Mouse (Mus musculus) monocyte, adult 5-6 weeks (primary cell): ENCODE data around the gene Cplx2. TPM values are rescaled to one million over a fixed set of nuclear protein-coding genes. Genes with fewer than 3 reads are reported as not detected.

Experiments used
- ATAC-seq: fragments of 153-309, 156-312 bp; replicated peaks from 2 replicates; pipeline ENCODE4 v1.8.0; 2017; ENCODE audit warnings: mild to moderate bottlenecking; ENCODE audit not compliant: low TSS enrichment, insufficient number of reproducible peaks, severe bottlenecking, poor library complexity, low FRiP score
- total RNA-seq: library from RNA; stranded (forward); fragments of 200-1000, 200-491, 200-594 nt; gene quantifications from 3 replicates; pipeline ENCODE4 v1.2.3, GENCODE M21; 2017

Cplx2 gene
- total RNA-seq, 1 experiment from 2014 or later: not detected

GRCm38 (mm10) chr13:54359181-54359580 is 12.0 kb upstream of the Cplx2 start:
- ATAC-seq: no peak

DNA sequence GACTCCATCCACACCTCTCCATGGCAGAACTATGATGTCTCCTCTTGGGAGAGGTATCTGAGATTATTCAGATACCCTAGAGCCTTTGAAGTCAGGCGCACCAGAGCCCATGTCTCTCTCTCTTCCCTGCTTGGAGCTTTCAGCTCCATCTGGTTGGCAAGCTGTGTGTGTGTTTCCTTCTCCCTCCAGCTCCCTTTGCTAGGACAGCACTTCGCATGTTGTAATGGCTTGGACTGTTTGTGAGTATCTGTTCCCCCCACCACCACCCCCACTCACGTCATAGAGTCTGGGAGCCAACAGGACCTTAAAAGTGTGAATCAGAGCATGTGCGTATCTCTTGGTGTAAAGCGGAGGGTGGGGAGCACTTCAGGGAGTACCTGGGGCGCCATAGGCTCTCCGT is 6.5 kb upstream of the Cplx2 start:
- no peak for ATAC-seq

DNA sequence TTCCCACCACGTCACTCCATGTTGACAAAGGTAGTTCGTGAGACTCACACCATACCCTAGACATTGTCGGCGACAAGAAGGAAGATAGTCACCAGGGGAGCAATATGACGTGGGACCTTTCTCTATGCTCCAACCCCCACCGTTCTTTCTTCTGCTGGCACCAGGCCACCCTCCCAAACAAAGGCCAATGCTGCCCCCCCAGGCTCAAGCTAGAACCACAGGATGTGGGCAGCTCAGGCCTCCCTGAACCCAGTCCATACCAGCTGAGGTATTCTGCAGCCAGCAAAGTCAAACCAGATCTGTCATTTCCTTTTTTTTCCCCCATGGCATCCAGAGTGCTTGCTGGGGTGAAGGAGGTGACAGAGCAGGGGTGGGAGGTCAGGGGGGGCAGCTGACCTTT is 3.4 kb upstream of the Cplx2 start:
- ATAC-seq: no peak

GRCm38 (mm10) chr13:54368181-54368580 is 3.0 kb upstream of the Cplx2 start:
- ATAC-seq: no peak

DNA sequence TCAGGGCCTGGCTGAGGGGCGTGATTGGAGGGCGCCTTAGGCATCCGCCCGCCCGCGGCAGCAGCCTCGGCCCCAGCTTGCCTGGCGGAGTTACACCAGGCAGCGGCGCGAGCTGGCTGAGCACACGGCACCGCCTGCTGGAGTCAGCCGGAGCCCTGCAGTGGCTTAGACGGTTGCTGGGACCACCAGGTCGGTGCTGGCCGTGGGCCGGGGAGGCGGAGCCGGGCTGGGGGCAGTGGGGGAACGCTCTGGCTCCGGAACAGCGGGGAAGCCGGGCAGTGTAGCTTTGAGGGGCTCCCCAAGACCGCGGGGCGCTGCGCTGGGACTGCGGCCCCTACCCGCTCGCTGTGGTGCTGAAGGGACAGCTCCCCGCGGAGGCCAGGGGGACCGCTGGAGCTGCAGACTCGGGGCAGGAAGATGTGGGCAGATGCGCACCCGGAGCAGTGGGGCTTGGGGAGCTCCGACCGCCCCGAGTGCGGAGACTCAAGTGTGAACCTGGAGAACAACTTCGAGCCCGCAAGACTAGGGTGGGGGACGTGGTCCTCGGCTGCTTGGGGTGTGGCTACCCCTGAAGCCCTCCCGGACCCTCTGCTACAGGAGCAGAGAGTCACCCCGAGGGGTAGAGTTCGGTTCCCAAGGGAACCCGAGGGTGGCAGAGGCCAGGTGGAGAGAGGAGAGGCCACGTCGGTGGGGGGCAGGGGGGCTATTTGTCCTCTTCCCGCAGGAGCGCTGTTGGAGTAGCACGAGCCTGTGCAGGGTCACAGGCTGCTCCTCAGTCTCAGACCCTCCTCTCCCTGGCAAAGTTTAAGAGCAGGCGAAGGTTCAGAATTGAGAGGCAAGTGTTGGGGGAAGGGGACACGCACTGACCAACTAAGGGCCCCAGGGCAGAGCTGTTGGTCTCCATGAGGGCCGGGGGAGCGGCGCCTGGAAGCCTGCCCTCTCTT is 510 bp downstream of the Cplx2 start:
- 0 out of 2 replicates have a peak, but pooled peaks have one; percentile 18 for ATAC-seq

DNA sequence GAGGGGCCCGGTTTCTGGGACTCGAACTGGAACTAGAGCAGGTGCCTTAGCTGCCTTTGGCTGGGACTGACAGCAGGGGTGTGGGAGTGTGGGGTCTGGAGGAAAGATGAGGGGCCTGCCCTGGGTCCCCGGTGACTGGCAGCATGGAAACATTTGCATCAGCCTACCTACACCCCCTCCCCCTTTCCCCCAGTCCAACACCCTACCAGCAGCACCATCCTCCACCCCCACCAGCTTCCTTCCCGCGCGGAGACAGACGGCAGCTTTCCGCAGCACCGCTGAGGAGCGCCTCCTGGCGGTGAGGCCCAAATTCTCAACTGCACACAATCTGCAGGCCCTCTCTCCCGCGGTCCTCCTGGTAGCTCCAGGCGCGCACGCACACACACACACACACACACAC is 1.5 kb downstream of the Cplx2 start:
- no peak for ATAC-seq

DNA sequence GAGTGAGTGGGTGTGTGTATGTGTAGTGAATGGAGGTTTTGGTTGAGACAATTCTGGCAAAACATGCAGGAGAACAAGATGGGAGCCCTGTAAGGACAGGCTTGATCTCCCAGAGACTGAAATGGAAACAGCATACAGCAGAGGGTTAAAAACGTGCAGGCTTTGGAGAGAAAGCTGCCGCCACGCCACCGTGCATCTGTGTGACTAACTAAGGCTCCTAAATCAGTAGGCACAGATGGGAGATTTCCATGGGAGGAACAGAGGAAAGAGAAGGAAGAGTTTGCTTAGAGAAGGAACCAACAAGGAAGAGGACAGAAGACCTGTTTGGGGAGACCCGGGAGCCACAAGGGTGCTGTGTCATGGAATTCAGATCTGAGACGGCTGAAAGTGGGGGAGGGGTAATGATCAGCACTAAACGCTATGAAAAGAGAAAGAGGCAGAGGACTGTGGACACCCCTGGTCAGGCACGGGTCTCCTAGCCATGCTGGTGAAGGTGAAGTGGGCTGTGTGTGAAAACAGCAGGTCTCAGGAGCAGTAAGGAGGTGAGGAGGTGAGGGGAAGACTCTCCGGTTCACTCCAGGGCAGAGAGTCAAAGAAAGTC is 3.1 kb downstream of the Cplx2 start:
- ATAC-seq: no peak

GRCm38 (mm10) chr13:54375497-54376495 is 4.6 kb downstream of the Cplx2 start:
- no peak for ATAC-seq

DNA sequence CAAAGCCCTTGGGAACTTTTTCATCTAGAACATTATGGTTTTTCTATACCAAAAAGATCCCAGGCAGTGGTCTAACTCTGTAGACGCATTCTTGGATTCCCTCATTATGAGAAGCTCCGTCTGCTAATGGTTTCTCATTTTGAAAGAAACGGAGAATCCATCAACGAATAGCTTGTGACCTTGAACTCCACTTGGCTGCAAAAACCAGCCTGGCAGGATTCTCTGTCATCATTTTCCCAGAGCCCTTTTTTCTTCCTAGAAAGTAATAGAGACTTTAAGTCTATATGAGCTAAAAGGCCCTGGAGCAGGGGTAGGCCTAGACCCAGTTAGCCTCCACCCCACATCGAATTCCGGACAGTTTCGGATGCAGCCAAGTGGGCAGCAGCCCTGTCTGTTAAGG is 5.6 kb downstream of the Cplx2 start:
- ATAC-seq: no peak

- ATAC-seq: no peak
These were observed 6.9 kb downstream of the Cplx2 start for GRCm38 (mm10) chr13:54378051-54378450.

- ATAC-seq: no peak
These were observed 9.3 kb downstream of the Cplx2 start for GRCm38 (mm10) chr13:54380421-54380820.

- no peak for ATAC-seq
These were observed 10.2 kb downstream of the Cplx2 start for GRCm38 (mm10) chr13:54381396-54381795.

DNA sequence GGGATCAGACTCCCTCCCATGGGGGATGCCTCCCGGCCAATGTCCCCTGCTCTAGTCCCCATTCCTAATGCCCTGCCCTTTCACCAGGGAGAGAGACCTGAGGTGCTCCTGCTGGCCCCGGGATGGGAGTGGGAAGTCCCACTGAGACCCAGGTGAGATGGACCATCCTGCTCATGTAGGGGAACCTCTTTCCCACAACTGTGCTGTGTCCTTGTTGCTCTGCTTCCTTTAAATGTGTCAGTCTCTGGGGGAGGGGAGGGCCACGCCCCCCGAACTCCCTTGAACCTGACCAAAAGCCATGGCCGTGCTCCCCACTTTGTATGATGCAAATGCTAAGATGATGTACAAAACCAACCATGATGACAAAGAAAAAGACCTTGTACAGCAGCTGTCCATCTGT is 12.4 kb downstream of the Cplx2 start:
- no peak for ATAC-seq

DNA sequence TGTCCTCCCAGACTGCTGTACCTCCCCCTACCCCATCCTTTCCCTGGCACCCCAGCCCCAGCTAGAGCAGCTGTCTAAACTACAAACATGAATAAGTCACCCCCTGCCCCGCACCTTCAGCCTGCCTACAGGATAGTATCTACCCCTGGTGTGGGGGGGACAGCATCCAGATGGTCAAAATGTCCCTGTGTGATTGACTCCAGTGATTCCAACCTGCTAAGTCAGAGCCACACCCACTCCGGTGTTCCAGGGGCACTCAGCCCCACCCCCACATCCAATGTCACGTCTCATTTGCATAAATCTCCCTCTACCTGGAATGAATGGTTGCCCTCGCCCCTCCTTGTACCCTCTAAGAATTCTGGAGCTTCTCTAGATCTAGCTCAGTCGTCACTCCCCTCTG is 13.4 kb downstream of the Cplx2 start:
- ATAC-seq: no peak

- ATAC-seq: no peak
These were observed 14.2 kb downstream of the Cplx2 start for GRCm38 (mm10) chr13:54385008-54386004.

DNA sequence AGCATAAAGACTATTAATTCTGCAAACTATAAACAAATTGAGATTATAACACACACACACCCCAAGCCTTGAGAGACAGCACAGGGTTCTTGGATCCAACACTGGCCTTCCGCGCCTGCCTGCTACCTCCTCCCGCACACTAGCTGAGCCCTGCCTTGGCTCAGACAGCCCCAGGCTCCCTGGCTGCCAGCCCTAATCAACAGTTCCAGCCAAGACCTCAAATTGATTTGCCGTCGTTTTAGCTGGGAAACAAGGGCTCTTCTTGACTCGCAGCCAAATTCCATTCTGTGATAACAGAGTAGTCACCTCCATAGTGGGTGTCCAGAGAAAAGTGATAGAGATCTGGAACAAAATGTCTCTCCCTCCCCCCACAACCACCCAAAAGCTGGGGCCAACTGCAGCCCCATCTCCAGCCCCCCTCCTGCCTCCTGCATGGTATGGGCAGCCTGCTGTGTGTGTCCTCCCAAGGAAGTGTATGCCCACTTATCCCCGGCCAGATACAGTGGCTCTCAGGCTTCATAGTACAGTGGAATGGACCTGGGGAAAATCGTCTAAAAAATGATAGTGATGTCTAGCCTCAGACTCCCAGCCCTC is 18.9 kb downstream of the Cplx2 start:
- no peak for ATAC-seq

DNA sequence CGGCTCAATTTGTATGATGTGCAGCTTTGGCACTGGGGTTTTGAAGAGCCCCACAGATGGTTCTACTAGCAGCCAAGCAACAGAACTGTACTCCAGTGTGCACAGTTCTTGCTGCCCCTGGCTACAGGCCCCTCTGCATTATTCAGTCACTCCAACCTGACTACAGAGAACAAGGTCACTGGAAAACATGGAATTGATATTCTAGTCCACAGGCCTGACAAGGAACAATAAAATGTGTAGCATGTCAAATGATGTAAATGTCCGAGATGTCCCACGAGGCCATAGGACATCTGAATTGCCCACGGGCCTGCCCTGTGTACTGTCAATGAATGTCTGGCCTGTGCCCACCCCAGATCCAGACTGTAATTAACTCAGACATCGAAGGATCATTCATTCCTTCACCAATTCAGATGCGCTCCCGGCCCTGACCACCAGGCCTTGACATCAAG is 19.4 kb downstream of the Cplx2 start:
- ATAC-seq: no peak
